Mouse (Mus musculus) olfactory bulb, adult 2 months (tissue): Measurements from ENCODE around the gene Gm5799.
"Not testable (repeated sequence)": the region's sequence is repeated elsewhere in the genome, so short reads cannot be mapped to it uniquely, and the experiment has no call there.

Experiments
- CTCF ChIP-seq: fragments of 200-500 bp; IDR thresholded peaks from 2 replicates; pipeline ENCODE4 v1.5.1; 2012; ENCODE audit warnings: low read depth, mild to moderate bottlenecking, low read length, moderate library complexity; ENCODE audit not compliant: insufficient read depth
- POLR2A ChIP-seq: fragments of 200-500 bp; IDR thresholded peaks from 2 replicates; pipeline ENCODE4 v1.6.1; 2012; ENCODE audit warnings: mild to moderate bottlenecking, low read depth, low read length, moderate library complexity; ENCODE audit not compliant: insufficient read depth

- TF ChIP-seq CTCF, POLR2A: not testable (repeated sequence)
These were observed 11.4 kb upstream of the Gm5799 start for GRCm38 (mm10) chr14:43532011-43532383.
